Mouse (Mus musculus): ENCODE results near the gene Aatf.

DNA sequence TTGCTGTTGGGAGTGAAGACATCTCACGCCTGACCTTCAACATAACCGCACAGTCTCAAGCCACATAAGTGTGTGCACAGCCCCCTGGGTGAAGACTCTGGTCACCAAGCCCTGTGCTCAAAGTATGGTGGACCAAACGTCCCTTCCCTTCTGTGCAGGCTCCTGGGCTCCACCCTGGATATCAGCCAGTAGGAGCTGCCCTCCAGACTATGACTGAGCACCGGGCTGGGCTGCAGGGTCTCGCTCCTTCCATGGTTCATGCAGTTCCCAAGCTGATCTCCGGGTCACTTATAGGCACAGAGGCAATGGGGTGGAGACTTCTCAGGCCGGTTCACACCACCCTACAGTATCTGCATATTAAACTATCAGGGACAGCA lies 101.7 kb downstream of the Aatf start:
- no peak for TF ChIP-seq CTCF (IDR thresholded peaks at IDR 0.05; ENCODE audit: borderline replicate concordance, insufficient read depth, low read length)
- no peak for TF ChIP-seq POLR2A (IDR thresholded peaks at IDR 0.05; ENCODE audit: low read depth, low read length)
